Mouse (Mus musculus): Measurements from ENCODE around the gene Hk1. TPM values are rescaled to one million over a fixed set of nuclear protein-coding genes. Genes with fewer than 3 reads are reported as not detected.

Gene Hk1
- polyA plus RNA-seq, 1 experiment from 2014 or later, result 38.5 TPM

- WGBS, result 84% methylated on average over 4 of the region's 4 CpGs
- no peak overlapping the region for H3K27ac ChIP-seq
- H3K4me3 ChIP-seq (replicated peaks), result no peak overlapping the region
- no peaks in the 10 kb centered on the region for H3K9me3 ChIP-seq
- peaks cover 38% of the 10 kb centered on the region for H3K36me3 ChIP-seq (replicated peaks)
- H3K4me1 ChIP-seq, result no peaks in the 10 kb centered on the region
- H3K9ac ChIP-seq, result no peak overlapping the region
- no peak overlapping the region for H3K4me2 ChIP-seq
- no peaks in the 10 kb centered on the region for H3K27me3 ChIP-seq
- ATAC-seq (ENCODE audit: low FRiP score), result no peak
These were observed 100.0 kb downstream of the Hk1 start for GRCm38 (mm10) chr10:62279671-62280070.

- H3K4me3 ChIP-seq (replicated peaks), result no peak overlapping the region
- ATAC-seq (ENCODE audit: low FRiP score), result no peak
- H3K4me1 ChIP-seq, result no peaks in the 10 kb centered on the region
- H3K9me3 ChIP-seq, result no peaks in the 10 kb centered on the region
- 73% methylated on average over 3 of the region's 3 CpGs for WGBS
- no peaks in the 10 kb centered on the region for H3K27me3 ChIP-seq
- no peak overlapping the region for H3K9ac ChIP-seq
- peaks cover 39% of the 10 kb centered on the region for H3K36me3 ChIP-seq (replicated peaks)
- no peak overlapping the region for H3K27ac ChIP-seq
- H3K4me2 ChIP-seq, result no peak overlapping the region
These were observed 100.6 kb downstream of the Hk1 start for GRCm38 (mm10) chr10:62279066-62279465.

- ATAC-seq (ENCODE audit: low FRiP score), result no peak
- Histone ChIP-seq H3K9me3 (no peaks in the 10 kb centered on the region), H3K4me1 (no peaks in the 10 kb centered on the region), H3K27me3 (no peaks in the 10 kb centered on the region), H3K9ac (no peak overlapping the region), H3K36me3 (replicated peaks) (peaks cover 34% of the 10 kb centered on the region), H3K27ac (no peak overlapping the region), H3K4me2 (no peak overlapping the region), H3K4me3 (replicated peaks) (no peak overlapping the region)
- 89% methylated on average over 18 of the region's 19 CpGs for WGBS
These were observed 102.0 kb downstream of the Hk1 start for GRCm38 (mm10) chr10:62277499-62278293.

GRCm38 (mm10) chr10:62275235-62275634 is 104.5 kb downstream of the Hk1 start:
- WGBS, result 41% methylated on average over 4 of the region's 4 CpGs
- H3K4me2 ChIP-seq, result no peak overlapping the region
- H3K27me3 ChIP-seq, result no peaks in the 10 kb centered on the region
- ATAC-seq (ENCODE audit: low FRiP score), result no peak
- no peak overlapping the region for H3K4me3 ChIP-seq (replicated peaks)
- H3K27ac ChIP-seq, result no peak overlapping the region
- no peak overlapping the region for H3K9ac ChIP-seq
- H3K36me3 ChIP-seq (replicated peaks), result peaks cover 14% of the 10 kb centered on the region
- H3K4me1 ChIP-seq, result no peaks in the 10 kb centered on the region
- H3K9me3 ChIP-seq, result no peaks in the 10 kb centered on the region

GRCm38 (mm10) chr10:62269278-62269677 is 110.4 kb downstream of the Hk1 start:
- ATAC-seq (ENCODE audit: low FRiP score), result no peak
- no peaks in the 10 kb centered on the region for H3K9me3 ChIP-seq
- H3K27me3 ChIP-seq, result no peaks in the 10 kb centered on the region
- H3K4me3 ChIP-seq (replicated peaks), result no peak overlapping the region
- no peak overlapping the region for H3K9ac ChIP-seq
- peaks cover 11% of the 10 kb centered on the region for H3K36me3 ChIP-seq (replicated peaks)
- no peaks in the 10 kb centered on the region for H3K4me1 ChIP-seq
- H3K4me2 ChIP-seq, result no peak overlapping the region
- WGBS, result 85% methylated on average over 16 of the region's 16 CpGs
- no peak overlapping the region for H3K27ac ChIP-seq

- 77% methylated on average over 2 of the region's 2 CpGs for WGBS
- ATAC-seq (ENCODE audit: low FRiP score), result no peak
- H3K9ac ChIP-seq, result no peak overlapping the region
- H3K27me3 ChIP-seq, result no peaks in the 10 kb centered on the region
- H3K27ac ChIP-seq, result no peak overlapping the region
- no peak overlapping the region for H3K4me3 ChIP-seq (replicated peaks)
- 0 out of 2 replicates have a peak, but pooled peaks cover 3% of the 10 kb centered on the region for H3K4me1 ChIP-seq
- peaks cover 1% of the 10 kb centered on the region; the same call in 1 of the 2 replicates for H3K36me3 ChIP-seq (replicated peaks)
- no peak overlapping the region for H3K4me2 ChIP-seq
- no peaks in the 10 kb centered on the region for H3K9me3 ChIP-seq
These were observed 115.4 kb downstream of the Hk1 start for GRCm38 (mm10) chr10:62264299-62264698.

GRCm38 (mm10) chr10:62261115-62261886 is 118.4 kb downstream of the Hk1 start:
- 16% methylated on average over 18 of the region's 18 CpGs for WGBS
- Histone ChIP-seq H3K36me3 (replicated peaks) (no peaks in the 10 kb centered on the region), H3K9me3 (no peaks in the 10 kb centered on the region), H3K9ac (no peak overlapping the region), H3K4me1 (0 out of 2 replicates have a peak, but pooled peaks cover 3% of the 10 kb centered on the region), H3K4me2 (no peak overlapping the region), H3K4me3 (replicated peaks) (no peak overlapping the region), H3K27me3 (no peaks in the 10 kb centered on the region), H3K27ac (no peak overlapping the region)
- peak; percentile 75 for ATAC-seq (ENCODE audit: low FRiP score)

- Histone ChIP-seq H3K27ac (no peak overlapping the region), H3K36me3 (replicated peaks) (no peaks in the 10 kb centered on the region), H3K9ac (no peak overlapping the region), H3K4me3 (replicated peaks) (no peak overlapping the region), H3K4me1 (0 out of 2 replicates have a peak, but pooled peaks cover 3% of the 10 kb centered on the region), H3K9me3 (no peaks in the 10 kb centered on the region), H3K27me3 (no peaks in the 10 kb centered on the region), H3K4me2 (no peak overlapping the region)
- no peak for ATAC-seq (ENCODE audit: low FRiP score)
- WGBS, result 96% methylated on average over 5 of the region's 5 CpGs
These were observed 121.4 kb downstream of the Hk1 start for GRCm38 (mm10) chr10:62258298-62258697.

GRCm38 (mm10) chr10:62252496-62253235 is 127.0 kb downstream of the Hk1 start:
- Histone ChIP-seq H3K27me3 (0 out of 2 replicates have a peak, but pooled peaks cover 1% of the 10 kb centered on the region), H3K9ac (no peak overlapping the region), H3K4me3 (replicated peaks) (no peak overlapping the region), H3K4me1 (no peaks in the 10 kb centered on the region), H3K27ac (no peak overlapping the region), H3K36me3 (replicated peaks) (no peaks in the 10 kb centered on the region), H3K9me3 (no peaks in the 10 kb centered on the region), H3K4me2 (no peak overlapping the region)
- ATAC-seq (ENCODE audit: low FRiP score), result no peak
- 89% methylated on average over 27 of the region's 27 CpGs for WGBS

GRCm38 (mm10) chr10:62252000-62252488 is 127.7 kb downstream of the Hk1 start, which contains the start of gene Tacr2:
TSS of gene Tacr2 (plus strand) at chr10:62252438.
- H3K4me1 ChIP-seq, result no peaks in the 10 kb centered on the region
- no peak within 1 kb of the TSS for H3K4me3 ChIP-seq (replicated peaks)
- H3K9ac ChIP-seq, result no peak within 1 kb of the TSS
- 61% methylated on average over 12 of the region's 12 CpGs for WGBS
- no peak within 1 kb of the TSS for H3K4me2 ChIP-seq
- H3K36me3 ChIP-seq (replicated peaks), result no peaks in the 10 kb centered on the region
- no peaks in the 10 kb centered on the region for H3K9me3 ChIP-seq
- no peak within 1 kb of the TSS for H3K27ac ChIP-seq
- ATAC-seq (ENCODE audit: low FRiP score), result no peak
- 0 out of 2 replicates have a peak, but pooled peaks cover 3% of the 10 kb centered on the region for H3K27me3 ChIP-seq

GRCm38 (mm10) chr10:62247815-62248214 is 131.9 kb downstream of the Hk1 start:
- H3K27ac ChIP-seq, result no peak overlapping the region
- WGBS, result 79% methylated on average over 8 of the region's 8 CpGs
- no peak for ATAC-seq (ENCODE audit: low FRiP score)
- no peaks in the 10 kb centered on the region for H3K4me1 ChIP-seq
- no peaks in the 10 kb centered on the region for H3K36me3 ChIP-seq (replicated peaks)
- no peak overlapping the region for H3K4me2 ChIP-seq
- no peaks in the 10 kb centered on the region for H3K9me3 ChIP-seq
- 0 out of 2 replicates have a peak, but pooled peaks cover 3% of the 10 kb centered on the region for H3K27me3 ChIP-seq
- no peak overlapping the region for H3K9ac ChIP-seq
- H3K4me3 ChIP-seq (replicated peaks), result no peak overlapping the region

GRCm38 (mm10) chr10:62247156-62247555 is 132.6 kb downstream of the Hk1 start:
- 0 out of 2 replicates have a peak, but pooled peaks cover 3% of the 10 kb centered on the region for H3K27me3 ChIP-seq
- H3K4me3 ChIP-seq (replicated peaks), result no peak overlapping the region
- no peak overlapping the region for H3K9ac ChIP-seq
- no peak overlapping the region for H3K4me2 ChIP-seq
- no peak for ATAC-seq (ENCODE audit: low FRiP score)
- no peaks in the 10 kb centered on the region for H3K9me3 ChIP-seq
- no peaks in the 10 kb centered on the region for H3K36me3 ChIP-seq (replicated peaks)
- WGBS, result 67% methylated on average over 3 of the region's 3 CpGs
- H3K27ac ChIP-seq, result no peak overlapping the region
- H3K4me1 ChIP-seq, result no peaks in the 10 kb centered on the region
